Mouse (Mus musculus): ENCODE measurements around the gene Prss12.
A peak's percentile ranks its signal among the peaks of the same experiment; 100 is the strongest.

Gene Prss12

DNA sequence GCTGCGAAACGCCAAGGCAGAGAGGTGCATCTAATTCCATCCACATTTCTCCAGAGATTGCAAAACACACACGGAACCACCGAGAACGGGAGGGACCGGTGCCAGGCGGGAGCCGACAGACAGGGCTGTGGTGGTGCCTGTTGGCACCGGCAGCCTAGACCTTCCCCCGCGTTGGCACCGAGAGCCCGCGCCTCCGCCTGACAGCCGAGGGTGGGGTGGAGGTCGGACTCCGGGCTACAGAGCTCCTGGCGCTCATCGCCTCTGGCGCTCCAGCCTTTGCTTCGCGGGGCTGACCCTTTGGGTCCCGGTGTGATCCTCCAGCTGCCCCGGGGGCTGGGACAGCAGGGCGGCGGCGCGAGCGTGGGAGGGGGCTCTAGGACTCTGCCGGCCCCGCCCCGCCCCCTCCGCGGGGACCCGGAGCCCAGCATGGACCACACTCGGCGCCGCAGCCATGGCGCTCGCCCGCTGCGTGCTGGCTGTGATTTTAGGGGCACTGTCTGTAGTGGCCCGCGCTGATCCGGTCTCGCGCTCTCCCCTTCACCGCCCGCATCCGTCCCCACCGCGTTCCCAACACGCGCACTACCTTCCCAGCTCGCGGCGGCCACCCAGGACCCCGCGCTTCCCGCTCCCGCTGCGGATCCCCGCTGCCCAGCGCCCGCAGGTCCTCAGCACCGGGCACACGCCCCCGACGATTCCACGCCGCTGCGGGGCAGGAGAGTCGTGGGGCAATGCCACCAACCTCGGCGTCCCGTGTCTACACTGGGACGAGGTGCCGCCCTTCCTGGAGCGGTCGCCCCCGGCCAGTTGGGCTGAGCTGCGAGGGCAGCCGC is at the start of gene Prss12:
Gene Prss12, plus strand, starts transcription at position 206 of the 830 bp plus-strand sequence.
- DNase-seq (ENCODE audit: low spot score) = peak; percentile 61

DNA sequence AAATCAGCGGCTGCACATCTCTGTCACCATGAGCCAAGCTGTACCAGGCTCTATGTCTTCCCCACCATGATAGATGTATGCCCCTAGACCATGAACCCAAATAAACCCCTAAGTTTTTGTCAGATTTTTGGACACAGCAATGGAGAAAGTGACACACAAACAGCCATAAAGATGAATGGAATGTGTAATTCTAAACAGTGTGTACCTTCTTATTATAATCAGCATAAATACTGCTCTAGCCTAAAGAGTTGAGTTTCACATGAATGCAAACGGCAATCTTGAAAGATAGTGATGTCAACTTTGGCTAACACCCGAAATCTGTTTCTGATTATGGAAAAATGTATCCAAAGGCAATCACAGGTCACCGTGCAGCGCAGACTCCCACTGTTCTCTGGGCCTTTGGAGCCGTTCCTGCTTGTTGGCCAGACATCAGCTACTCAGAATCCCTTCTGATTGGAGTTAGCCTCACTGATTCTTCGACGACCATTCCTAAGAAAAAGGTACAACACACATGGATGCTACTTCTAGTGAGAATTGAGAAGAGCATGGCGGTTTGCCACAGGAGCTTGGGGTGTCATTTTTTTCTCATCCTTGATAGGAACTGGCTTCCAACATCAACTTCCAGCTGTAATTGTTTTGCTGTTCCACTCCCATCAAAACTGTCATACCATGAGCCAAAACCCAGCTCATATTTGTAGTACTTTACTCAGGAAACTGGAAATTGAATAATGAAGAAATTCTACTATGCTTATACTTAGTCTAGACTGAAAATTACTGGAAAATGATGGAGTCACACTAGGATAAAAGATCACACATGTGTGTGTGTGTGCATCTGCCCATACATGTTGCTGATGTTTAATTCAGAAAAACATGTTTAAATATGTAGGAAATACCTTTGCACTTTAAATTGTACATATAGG is 48.9 kb upstream of the Prss12 start:
- no peak for DNase-seq (ENCODE audit: low spot score)

DNA sequence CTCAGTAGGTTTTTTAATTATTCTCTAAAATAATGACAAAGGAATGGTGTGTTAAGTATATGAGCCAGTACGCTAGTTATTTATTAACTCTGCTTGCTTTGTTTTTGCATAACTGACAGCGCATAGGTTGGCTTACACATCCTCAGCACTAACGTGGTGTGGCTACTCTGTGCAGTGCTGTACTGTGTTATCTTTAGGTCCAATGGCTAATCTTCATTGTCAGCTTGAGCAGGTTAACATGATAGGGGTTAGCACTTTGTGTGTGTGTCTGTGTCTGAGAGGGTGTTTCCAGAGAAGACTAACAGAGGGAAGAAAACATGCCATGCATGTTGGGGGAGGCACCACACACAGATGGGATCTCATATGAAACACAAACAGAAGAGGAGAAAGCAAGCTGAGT is 41.8 kb upstream of the Prss12 start:
- no peak for DNase-seq (ENCODE audit: low spot score)

DNA sequence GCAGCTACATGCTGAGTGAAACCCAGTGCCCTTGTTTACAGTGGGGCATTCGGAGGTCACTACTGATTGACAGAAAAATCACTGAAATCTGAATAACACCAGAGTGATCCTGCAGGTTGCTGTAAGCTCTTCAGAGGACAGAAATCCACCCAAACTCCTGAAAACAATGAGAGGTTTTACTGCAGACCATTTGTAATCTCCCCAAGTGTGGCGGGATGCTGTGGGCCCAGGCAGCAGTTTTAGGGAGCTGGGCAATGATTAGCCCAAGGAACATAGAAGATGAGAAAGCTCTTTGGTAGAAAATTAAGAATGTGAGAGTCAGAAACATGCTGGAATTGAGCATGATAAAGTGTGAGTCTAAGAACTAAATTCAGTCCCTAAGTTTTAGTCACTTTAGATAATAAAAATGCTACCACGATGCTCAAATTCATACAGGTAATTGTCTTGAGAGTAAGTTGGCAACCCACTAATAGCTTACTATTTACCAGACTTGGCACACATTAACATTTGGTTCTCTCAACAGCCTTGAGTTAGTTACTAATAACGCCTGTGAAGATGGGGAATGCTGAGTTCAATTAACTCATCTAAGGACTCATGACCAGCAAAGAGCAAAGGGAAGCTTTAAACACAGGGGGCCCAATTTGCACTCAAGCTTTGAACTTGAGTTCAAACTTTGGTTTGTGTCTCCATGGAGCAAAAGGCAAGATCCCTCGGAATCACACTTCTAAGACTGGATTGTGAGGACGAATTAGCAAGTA is 34.7 kb upstream of the Prss12 start:
- no peak for DNase-seq (ENCODE audit: low spot score)

DNA sequence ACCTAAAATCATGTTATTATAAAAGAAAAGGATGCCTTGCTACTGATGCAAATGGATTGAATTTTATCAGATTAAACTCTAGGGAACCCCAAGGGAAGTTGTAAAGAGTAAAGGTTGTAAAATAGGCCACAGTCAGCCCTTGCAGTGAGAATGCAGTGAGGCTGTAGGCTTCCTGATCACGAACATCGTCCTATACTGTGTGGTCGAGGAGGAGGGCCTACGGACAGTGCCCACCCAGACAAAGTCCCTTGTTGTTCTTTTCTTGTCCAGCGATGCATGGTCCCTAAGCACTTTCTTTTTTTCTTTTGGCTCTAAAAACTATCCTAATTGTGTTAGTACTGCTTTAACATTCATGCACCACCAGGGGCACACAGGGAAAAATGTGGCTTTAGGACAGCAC is 33.5 kb upstream of the Prss12 start:
- DNase-seq (ENCODE audit: low spot score) = no peak

DNA sequence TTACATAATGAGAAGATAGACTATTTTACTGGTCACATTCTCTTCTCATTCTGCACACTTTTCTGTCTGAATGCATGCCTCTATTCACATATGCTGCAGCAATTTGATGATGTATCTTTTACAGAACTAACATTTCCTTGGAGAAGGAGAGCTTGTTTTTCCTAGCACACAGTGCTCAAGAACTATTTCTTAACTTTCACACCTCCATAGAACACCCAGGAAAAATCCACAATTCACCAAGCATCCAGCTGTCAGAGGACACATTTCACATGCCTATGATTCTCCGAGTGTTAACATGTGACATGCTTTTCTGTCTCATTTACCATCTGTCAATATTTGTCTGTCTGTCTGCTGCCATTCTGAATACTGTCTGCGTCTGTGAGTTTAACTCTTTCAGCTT is 21.1 kb upstream of the Prss12 start:
- no peak for DNase-seq (ENCODE audit: low spot score)

DNA sequence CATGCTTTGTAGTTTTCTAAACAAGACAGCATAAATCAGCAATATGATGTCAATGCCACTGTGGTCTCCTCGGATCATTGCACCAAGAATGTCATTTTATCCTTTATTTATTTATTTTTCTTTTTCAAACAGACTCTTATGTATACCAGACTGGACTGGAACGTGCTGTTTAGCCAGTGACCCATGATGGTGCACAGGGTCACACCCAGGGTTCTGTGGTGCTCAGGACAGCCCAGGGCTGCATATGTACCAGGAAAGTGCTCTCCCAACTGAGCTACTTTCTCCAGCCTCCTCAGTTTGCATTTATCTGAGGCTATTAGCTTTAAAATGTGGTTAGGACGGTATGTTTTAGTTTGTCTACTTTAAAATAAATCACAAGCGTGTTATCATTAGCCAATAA is 18.7 kb upstream of the Prss12 start:
- DNase-seq (ENCODE audit: low spot score) = no peak

DNA sequence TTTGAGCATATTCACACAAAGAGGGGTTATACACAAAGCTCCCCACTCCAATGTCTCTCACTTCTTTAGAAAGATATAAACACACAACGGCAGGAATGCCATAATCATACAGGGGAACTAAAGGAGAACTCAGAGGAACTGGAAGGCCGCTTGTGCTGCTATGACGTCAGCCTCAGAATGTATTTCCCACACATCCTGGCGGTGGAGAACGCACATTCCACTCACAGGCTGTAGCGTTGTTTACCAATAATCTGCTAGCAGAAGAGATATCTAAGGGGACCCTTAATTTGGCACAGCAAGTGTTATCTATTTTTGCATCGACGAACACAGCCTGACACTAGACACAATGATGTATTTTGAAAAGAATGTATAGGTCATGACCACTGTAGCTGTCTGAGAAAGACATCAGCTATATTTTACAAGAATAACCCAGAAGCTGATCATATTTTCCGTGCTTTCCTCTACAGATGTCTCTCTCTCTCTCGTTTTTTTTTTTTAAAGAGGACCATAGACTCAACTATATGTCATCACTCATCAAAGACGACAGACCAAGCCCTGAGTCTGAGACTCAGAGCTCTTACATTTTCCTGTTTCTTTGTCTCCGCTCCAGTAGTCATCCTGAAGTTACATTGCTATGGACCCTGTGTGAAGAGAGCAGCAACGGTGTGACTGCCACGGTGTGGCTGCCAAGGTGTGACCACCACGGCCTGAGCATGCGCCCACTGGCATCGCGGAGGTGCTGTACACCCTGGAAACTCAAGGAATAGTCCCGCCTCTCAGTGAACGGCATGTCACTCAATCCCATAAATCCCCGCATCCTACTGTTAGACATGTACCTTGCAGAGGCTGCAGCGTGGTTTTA is 16.9 kb upstream of the Prss12 start:
- DNase-seq (ENCODE audit: low spot score) = no peak

DNA sequence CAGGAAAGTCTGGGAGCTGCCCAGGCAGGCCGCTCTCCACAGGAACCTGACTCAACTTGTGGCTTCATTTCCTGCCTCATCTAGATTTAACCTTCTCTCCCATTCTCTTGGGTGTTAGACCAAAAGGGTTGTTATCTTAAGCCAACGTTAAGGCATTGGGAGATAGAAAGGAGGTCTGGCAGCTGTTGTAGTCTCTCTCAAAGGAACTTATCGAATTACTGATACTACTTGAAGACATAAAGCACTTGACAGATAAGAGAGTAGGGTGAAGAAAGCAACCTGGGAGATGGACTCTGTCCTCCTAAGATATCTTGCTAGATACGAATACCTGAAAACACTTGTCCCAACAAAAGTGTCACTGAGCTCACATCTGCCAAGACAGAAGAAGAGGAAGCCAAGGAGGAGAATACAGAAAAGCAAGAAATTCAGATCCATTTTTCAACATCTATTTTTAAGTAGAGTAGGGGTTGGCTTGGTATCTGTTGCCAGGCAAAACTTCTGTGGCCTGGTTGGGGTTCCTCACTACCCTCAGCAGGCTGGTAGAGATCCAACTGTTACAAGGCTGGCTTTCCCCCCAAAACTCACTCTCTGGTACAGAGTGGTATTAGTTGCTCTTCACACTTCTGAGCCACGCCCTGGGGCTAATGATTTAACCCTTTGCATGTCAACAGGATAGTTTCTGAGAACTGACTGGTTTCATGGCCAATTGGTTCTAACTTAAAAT is 14.6 kb upstream of the Prss12 start:
- no peak for DNase-seq (ENCODE audit: low spot score)

DNA sequence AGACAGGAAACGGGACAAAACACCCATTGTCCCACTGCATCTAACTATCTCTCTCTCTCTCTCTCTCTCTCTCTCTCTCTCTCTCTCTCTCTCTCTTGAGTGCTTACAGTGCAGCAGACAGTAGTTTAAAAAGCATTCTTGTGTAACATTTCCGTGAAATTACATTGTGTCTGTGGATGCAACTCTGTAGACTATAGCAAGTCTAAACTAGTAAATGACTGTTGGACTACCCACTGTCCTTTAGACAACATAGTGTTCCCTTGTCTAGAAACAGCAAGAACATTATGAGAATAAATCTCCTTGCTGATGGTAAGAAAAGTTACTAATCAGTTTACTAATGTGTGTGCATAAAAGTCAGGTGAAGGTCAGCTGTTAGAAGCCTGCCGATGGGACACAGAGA is 13.4 kb upstream of the Prss12 start:
- DNase-seq (ENCODE audit: low spot score) = no peak

DNA sequence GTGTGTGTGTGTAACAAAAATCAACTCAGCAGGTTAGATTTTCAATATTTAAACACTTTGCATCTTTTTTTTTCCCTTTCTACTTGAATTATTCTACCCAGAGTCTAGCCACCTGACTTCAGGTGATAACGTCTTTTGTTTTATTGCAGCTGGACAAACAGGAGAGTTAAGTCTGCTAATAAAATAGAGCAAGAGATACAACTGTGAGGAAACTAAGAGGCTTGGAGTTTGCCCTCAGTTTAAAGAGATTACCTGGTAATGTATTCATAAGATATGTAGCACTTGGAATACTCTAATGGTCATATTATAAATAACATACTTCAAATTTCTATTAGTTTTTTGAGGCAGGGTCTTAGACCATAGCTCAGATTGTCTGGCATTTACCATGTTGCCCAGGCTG is 9.1 kb upstream of the Prss12 start:
- no peak for DNase-seq (ENCODE audit: low spot score)

DNA sequence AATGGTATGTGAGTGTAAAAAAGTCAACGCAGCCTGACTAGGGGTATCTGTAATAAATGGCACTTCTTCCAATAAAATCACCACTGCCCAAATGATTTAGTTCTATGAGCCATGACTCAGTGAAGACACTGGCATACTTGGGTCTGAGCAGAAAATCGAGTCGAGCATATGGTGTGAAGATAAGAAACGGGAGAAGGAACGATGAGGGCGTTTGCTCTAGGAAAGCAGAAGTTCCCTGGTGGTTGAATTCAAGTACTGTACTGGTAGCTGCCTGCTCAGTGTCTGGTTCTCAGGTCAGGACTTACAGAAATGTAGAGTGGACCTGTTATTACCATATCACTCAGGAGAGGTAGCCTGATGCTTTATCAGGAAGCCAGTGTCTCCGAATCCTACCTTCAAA is 6.2 kb upstream of the Prss12 start:
- DNase-seq (ENCODE audit: low spot score) = no peak

DNA sequence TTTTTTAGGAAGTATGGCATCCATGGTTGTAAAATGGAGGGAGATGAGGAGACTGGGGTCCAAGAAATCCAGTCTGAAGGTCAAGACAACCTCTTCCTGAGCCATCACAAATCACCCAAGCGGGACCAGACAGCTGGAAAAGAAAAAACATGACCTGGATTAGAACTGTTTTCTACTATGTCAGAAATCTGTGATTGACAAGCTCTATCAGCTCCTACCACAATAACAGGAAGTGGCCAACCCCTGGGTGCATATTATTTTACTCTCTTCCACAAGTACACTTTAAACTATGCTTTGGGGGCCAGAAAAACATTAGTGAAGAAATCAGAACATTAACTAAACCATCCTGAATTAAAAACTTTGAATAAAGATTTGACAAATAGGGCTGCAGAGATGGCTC is 2.2 kb upstream of the Prss12 start:
- no peak for DNase-seq (ENCODE audit: low spot score)

DNA sequence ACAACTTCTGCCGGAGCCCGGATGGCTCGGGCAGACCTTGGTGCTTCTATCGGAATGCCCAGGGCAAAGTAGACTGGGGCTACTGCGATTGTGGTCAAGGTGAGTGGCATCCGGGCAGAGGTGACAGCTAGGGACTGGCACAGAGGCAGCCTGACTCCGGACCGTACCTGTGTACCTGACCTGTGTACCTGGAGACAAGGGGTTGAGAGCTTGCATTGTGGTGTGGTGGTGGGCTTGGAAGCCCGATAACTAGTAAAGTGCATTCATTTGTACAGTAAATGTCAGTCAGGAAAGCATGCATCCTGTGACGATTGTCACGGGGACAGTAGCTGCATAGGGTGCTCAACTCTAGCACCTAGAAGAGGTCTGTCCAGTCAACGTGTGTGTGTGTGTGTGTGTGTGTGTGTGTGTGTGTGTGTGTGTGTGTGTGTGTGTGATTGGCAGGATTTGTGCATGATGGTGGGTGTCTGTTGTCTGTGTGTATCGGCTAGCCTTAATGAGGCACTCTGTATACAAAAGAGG is 886 bp downstream of the Prss12 start:
- peak; percentile 27 for DNase-seq (ENCODE audit: low spot score)

DNA sequence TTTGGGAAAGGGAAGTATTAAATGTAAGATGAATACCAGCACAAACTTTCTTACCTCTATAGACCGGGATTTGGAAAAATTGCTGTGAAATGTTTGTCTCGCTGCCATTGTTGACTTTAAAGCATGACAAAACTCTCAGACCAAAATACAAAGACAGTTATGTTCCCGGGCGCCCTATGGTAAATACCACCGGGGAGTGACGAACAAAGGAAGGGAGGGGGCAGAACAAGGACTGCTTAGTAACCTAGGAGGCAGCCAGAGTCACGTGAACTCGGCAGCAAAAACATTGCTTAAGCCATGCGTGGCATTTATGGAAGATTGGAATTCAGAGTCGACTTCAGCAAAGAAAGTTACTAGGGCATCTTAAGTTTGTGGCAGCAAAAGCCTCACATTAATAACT is 1.4 kb downstream of the Prss12 start:
- DNase-seq (ENCODE audit: low spot score) = no peak

DNA sequence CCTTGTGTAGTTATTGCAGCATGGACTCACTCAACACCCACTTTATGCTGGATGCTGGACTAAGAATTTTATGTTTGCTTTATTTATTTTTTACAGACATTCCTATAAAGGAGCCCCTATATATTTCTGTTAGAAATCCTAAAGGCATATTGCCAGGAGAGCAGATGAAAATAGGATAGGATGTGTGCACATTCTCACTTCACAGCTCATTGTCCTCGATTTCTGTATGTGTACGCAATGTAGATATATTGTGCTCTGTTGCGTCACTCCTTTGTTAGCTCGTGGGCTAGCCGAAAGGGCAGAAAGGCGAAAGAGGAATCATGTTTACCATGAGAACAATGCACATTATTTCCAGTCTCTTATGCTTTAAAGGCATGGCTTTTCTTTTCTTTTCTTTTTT is 3.4 kb downstream of the Prss12 start:
- no peak for DNase-seq (ENCODE audit: low spot score)

DNA sequence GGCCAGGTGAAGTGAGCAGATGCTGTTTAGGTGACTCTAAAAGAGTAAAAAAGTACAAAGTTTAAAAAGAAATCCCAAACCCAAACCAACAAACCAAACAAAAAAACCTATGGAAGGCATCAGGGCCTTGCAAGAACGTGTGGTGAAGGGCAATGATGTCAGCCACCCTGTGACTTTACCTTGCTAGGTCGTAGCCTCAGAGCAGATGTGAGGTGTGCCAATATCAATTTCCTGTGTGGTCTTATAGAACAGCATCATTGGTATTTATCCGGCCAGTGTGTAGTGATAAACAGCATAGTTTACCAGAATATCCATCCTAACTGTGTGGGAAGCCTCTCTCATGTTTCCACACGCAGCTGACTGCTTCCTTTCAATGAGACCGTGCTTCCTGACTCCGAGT is 6.2 kb downstream of the Prss12 start:
- DNase-seq (ENCODE audit: low spot score) = no peak

DNA sequence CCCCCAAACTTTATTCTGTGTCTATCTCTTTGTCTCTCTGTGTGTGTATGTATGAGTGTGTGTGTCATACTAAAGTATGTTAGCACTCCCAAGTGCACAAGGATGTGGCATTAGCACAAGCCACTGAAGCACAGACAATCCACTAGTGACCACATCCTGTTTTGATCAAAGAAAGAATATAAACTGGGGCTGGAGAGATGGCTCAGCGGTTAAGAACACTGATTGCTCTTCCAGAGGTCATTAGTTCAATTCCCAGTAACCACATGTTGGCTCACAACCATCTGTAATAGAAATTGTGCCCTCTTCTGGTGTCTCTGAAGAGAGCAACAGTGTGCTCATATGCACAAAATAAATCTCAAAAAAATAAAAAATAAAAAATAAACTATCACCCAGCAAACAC is 12.8 kb downstream of the Prss12 start:
- DNase-seq (ENCODE audit: low spot score) = no peak

DNA sequence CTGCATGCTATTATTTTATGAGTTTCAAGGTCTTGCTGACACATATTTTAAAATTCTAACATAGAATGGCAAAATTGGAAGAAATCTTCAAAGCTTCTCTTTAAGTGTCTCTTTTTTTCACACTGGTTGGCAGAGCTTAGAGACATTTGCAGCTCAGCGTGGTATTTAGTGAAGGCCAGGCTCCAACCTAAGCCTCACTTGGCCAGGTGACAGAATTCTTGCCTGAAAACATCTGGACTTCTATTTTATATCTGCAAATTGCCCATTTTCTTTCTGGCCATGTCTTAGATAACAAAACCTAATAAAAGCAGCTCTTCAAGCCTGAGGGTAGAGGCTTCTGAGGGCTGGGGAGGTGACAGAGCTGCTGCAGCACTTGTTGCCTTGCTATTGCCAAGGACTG is 13.7 kb downstream of the Prss12 start:
- DNase-seq (ENCODE audit: low spot score) = no peak

DNA sequence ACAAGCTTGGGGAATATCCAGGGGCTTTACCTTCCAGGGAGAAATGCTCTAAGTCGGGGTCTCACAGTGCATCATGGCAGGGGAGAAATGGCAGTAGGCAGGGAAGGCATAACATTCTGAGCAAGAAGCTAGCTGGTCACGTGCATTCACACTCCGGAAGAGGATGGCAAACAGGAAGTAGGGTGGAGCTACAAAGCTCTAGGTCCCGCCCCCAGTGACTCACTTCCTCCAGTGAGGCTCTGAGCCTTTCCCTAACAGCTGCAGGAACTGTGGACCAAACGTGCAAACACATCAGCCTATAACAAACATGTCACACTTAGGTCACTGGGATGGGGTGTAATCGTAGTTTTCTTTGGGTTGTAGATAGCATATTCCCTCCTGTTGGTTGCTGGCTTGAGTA is 15.6 kb downstream of the Prss12 start:
- DNase-seq (ENCODE audit: low spot score) = no peak

DNA sequence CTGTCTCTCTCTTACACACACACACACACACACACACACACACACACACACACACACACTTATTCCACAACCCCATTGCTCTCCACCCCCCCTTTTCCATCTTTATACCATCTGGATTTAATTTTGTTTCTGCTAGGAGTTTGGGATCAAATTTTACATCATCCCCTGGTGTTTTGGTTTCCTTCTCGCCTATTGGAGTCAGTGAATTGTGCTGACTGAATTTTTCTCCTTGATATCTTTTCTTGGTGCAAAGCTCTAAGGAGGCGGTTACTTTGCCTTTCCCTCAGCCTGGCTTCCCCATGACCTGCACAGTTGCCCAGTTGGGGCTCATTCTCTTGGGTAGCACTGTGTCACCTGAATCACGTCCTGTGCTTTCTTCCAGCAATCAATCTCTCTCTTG is 30.1 kb downstream of the Prss12 start:
- DNase-seq (ENCODE audit: low spot score) = no peak
